Mouse (Mus musculus): ENCODE measurements at regions not wholly inside any gene's neighbourhood (a gene's known extent, or its start where the extent isn't known, plus 50 kb on each side); places are given as distances from the start of the nearest gene placed in this dataset.

DNA sequence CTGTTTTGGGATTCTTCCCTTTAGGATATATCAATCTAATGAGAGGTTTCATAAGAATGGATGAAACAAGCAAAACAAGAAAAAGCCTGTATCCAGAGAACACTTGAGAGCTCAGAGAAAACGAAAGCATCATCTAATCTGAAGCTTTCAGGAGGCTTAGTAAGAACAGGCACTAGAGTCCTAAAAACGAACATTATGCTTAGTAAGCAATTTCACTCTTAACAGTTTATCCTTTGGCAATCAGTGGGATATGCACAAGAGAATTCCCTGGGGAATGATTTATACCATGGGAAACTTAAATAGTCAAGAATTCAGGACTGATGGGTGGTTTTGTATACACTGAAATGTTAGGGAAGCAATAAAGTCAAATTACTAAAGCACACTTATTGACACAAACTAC is 521.5 kb upstream of the Clint1 start:
- no peak for TF ChIP-seq POLR2A (IDR thresholded peaks at IDR 0.05; ENCODE audit: low read depth, low read length)
- no peak for TF ChIP-seq CTCF (IDR thresholded peaks at IDR 0.05; ENCODE audit: extremely low read depth, insufficient read depth, insufficient read length, insufficient replicate concordance)

All from spleen, adult 2 months (tissue).